Mouse (Mus musculus): ENCODE results near the gene Abcc6.

DNA sequence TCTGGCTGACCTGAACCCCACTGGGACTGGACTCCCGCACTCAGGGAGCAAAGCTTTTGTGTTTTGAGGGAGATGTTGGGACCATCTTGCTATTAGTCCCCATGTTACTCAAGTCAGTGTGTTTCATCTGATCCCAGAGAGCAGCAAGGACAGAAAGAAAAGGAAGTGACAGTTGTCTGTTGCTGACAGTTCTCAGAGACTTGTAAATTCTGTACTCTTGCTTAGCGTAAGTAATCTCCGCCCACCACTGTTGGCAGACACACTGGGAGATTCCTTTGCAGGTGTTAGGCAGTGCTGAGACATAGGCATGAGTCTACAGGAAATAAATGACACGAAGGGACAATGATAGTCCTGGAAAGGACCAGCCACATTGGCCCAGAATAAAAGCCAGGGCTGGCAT, 73.5 kb downstream of the Abcc6 start:
- no peak for TF ChIP-seq CTCF (IDR thresholded peaks at IDR 0.05; ENCODE audit: extremely low read depth, insufficient read length, insufficient replicate concordance, low read depth, low read length)
- TF ChIP-seq POLR2A (IDR thresholded peaks at IDR 0.05; ENCODE audit: low read depth, low read length) = no peak
